Mouse (Mus musculus) layer of hippocampus, adult 8-10 months (tissue): ENCODE results near the gene Aoc3. TPM values are rescaled to one million over a fixed set of nuclear protein-coding genes. Genes with fewer than 3 reads are reported as not detected.
"Not testable (repeated sequence)": the region's sequence is repeated elsewhere in the genome, so short reads cannot be mapped to it uniquely, and the experiment has no call there.

ENCODE experiments used
- DNase-seq, 2 experiments: peaks; one replicate each; pipeline ENCODE4 v3.0.0; 2022; ENCODE audit warnings: low spot score in 2 of 2
- total RNA-seq, 4 experiments: library from RNA; stranded (reverse); gene quantifications; 2 replicates each; pipeline ENCODE4 v1.2.4; 2022

Gene Aoc3
- total RNA-seq, result 1 to 10 TPM in 1 of 4 experiments, under 1 TPM in 3; 0.57 to 1.1 (median 0.78) TPM

- DNase-seq, result no peak
These were observed at the start of gene Aoc3 for GRCm38 (mm10) chr11:101330371-101330924. Aoc3 (plus strand) TSS chr11:101330605.

- DNase-seq, result no peak
These were observed 49.6 kb upstream of the Aoc3 start for GRCm38 (mm10) chr11:101280837-101281236.

- DNase-seq, result no peak
These were observed 47.5 kb upstream of the Aoc3 start for GRCm38 (mm10) chr11:101282896-101283295.

- no peak for DNase-seq
These were observed 46.6 kb upstream of the Aoc3 start for GRCm38 (mm10) chr11:101283805-101284204.

- DNase-seq, result peak in 1 of 2 experiments; percentile 28
These were observed 43.1 kb upstream of the Aoc3 start for GRCm38 (mm10) chr11:101287306-101287705.

GRCm38 (mm10) chr11:101291231-101291630 is 39.2 kb upstream of the Aoc3 start:
- DNase-seq, result no peak

- no peak for DNase-seq
These were observed 35.2 kb upstream of the Aoc3 start for GRCm38 (mm10) chr11:101295191-101295590.

- DNase-seq, result no peak
These were observed 29.5 kb upstream of the Aoc3 start for GRCm38 (mm10) chr11:101300881-101301280.

GRCm38 (mm10) chr11:101301299-101302003 is 29.0 kb upstream of the Aoc3 start:
- no peak for DNase-seq

- peak; percentile 94 to 95 for DNase-seq
These were observed 28.2 kb upstream of the Aoc3 start, which contains the start of gene Becn1 for GRCm38 (mm10) chr11:101302004-101302798. Becn1 (minus strand) TSS chr11:101302286.

GRCm38 (mm10) chr11:101307744-101308143 is 22.7 kb upstream of the Aoc3 start:
- no peak for DNase-seq

- no peak for DNase-seq
These were observed 19.3 kb upstream of the Aoc3 start for GRCm38 (mm10) chr11:101311083-101311482.

GRCm38 (mm10) chr11:101312150-101312549 is 18.3 kb upstream of the Aoc3 start:
- no peak for DNase-seq

- no peak for DNase-seq
These were observed 15.8 kb upstream of the Aoc3 start for GRCm38 (mm10) chr11:101314567-101314966.

- no peak for DNase-seq
These were observed 15.2 kb upstream of the Aoc3 start for GRCm38 (mm10) chr11:101315082-101315650.

- peak; percentile 89 to 94 for DNase-seq
These were observed 14.5 kb upstream of the Aoc3 start, which contains the start of gene Psme3 for GRCm38 (mm10) chr11:101315665-101316500. Psme3 (plus strand) TSS chr11:101316213.

GRCm38 (mm10) chr11:101316501-101316917 is 13.9 kb upstream of the Aoc3 start:
- DNase-seq, result no peak

- DNase-seq, result peak; percentile 50 to 79
These were observed 6.8 kb upstream of the Aoc3 start for GRCm38 (mm10) chr11:101323609-101324008.

GRCm38 (mm10) chr11:101324763-101325162 is 5.6 kb upstream of the Aoc3 start, which contains the start of gene Aoc2:
Aoc2 (plus strand) TSS chr11:101325063.
- no peak for DNase-seq

- DNase-seq, result not testable (repeated sequence)
These were observed 5.2 kb upstream of the Aoc3 start for GRCm38 (mm10) chr11:101325201-101325600.

GRCm38 (mm10) chr11:101326147-101326546 is 4.3 kb upstream of the Aoc3 start:
- no peak for DNase-seq
